Mouse (Mus musculus) liver, embryonic 12.5 days (tissue): ENCODE results near the gene Tkfc. TPM values are rescaled to one million over a fixed set of nuclear protein-coding genes. Genes with fewer than 3 reads are reported as not detected.
A peak's percentile ranks its signal among the peaks of the same experiment; 100 is the strongest.

Source experiments
- ATAC-seq: fragments of 200-750 bp; cut with Nextera tagmentation; 2 replicates; pipeline ENCODE4 v1.8.0; 2017; ENCODE audit warnings: moderate number of reproducible peaks, mild to moderate bottlenecking, moderate library complexity
- H3K27ac ChIP-seq: fragments of 300-500 bp; sonication (generic); 2 replicates; pipeline ENCODE4 v1.5.1; 2016; ENCODE audit warnings: mild to moderate bottlenecking
- H3K27me3 ChIP-seq: fragments of 300-500 bp; sonication (generic); replicated peaks from 2 replicates; pipeline ENCODE4 v1.6.1; 2016; ENCODE audit warnings: mild to moderate bottlenecking, moderate library complexity
- H3K36me3 ChIP-seq: fragments of 300-500 bp; sonication (generic); 2 replicates; pipeline ENCODE4 v1.6.1; 2016; ENCODE audit warnings: mild to moderate bottlenecking, moderate library complexity
- H3K4me1 ChIP-seq: fragments of 300-500 bp; sonication (generic); 2 replicates; pipeline ENCODE4 v1.6.1; 2016
- H3K4me2 ChIP-seq: fragments of 300-500 bp; sonication (generic); 2 replicates; pipeline ENCODE4 v1.6.1; 2016; ENCODE audit warnings: mild to moderate bottlenecking, moderate library complexity
- H3K4me3 ChIP-seq: fragments of 300-500 bp; sonication (generic); 2 replicates; pipeline ENCODE4 v1.5.1; 2016; ENCODE audit warnings: mild to moderate bottlenecking, moderate library complexity
- H3K9ac ChIP-seq: fragments of 300-500 bp; sonication (generic); 2 replicates; pipeline ENCODE4 v1.6.1; 2016; ENCODE audit warnings: mild to moderate bottlenecking, moderate library complexity
- H3K9me3 ChIP-seq: fragments of 300-500 bp; sonication (generic); replicated peaks from 2 replicates; pipeline ENCODE4 v1.6.1; 2016; ENCODE audit warnings: mild to moderate bottlenecking, moderate library complexity
- WGBS: fragments of 180-500 bp; shearing (Covaris S2); methylation state at CpG from one replicate; pipeline ENCODE4 v1.1.7; 2016; ENCODE audit not compliant: insufficient replicate concordance; 5-methylcytosine and 5-hydroxymethylcytosine counted together
- polyA plus RNA-seq: library from polyadenylated mRNA; unstranded; fragments of >200 nt; fragmentation: Nextera tagmentation; extraction: Ambion mirVana; gene quantifications from 2 replicates; pipeline ENCODE4 v1.2.1, GENCODE M21; 2016

Gene Tkfc
- polyA plus RNA-seq, 1 experiment from 2014 or later = 10.1 TPM

DNA sequence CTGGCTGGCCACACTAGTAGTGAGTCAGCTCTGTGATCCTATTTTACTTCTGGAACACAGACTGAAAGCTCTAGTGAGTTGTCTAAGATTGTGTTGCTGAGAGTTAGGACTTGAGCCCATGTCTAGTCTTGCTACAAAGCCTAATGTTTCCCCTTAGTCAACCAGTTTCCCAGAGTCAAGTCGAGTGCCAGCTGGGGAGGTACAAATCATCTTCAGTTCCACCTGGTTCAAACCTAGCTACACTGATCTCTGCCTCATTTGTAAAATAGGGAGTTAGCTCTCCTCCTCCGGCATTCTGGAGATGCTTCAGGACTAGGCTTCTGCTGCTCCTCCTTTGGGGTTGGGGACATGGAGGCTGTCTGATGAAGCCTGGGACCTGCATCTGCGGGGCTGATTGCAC lies 920 bp downstream of the Tkfc start:
- 56% methylated on average over 3 of the region's 3 CpGs for WGBS
- H3K4me2 ChIP-seq = peak overlapping the region; percentile 76

DNA sequence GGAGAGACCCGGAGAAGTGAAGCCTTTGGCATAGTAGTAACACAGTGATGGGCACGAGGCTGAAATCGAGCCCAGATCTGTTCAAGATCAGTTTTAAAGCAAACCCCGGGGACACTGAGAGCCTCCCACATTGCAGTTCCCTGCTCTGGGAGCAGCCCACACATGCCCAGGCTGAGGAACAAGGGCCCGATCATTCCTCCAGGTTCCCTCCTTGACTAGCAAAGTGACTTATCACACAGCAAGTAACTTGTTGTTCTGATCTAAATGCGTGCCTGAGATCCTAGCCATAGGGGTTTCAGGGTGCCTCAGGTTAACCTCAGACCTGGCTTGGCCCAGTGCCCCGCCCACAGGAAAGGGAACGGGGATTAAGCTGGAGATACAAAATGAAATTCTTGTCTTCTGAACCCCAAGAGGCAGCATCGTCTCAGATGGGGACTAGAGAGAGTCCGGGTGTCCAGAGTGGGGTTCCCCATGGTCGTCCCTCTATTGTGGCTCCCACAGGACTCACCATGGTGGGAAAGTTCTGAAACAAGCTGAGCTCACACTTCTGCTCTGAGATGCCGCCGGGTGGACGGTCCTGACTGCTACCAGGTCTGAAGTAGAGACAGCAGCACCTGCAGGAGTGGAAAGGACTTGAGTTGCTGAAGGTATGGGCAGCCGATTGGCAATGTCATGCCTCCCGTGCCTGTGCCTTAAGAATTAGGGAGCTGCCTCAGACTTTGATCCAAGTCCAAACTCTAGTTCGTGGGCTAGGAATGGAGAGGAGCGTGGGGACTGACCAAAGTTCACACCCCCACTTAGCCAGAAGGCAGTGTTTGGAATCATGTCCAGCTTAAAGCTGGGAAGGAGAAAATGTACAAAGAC lies 1.6 kb downstream of the Tkfc start:
- no peak for ATAC-seq

More for the DNA sequence above, 920 bp downstream of the Tkfc start:
- peak overlapping the region; percentile 85 for H3K27ac ChIP-seq
- H3K9ac ChIP-seq = peak overlapping the region; percentile 94
- H3K4me3 ChIP-seq = peak overlapping the region; percentile 82
- no peaks in the 10 kb centered on the region for H3K27me3 ChIP-seq
- peaks cover 50% of the 10 kb centered on the region for H3K4me1 ChIP-seq
- ATAC-seq = no peak
- H3K9me3 ChIP-seq = no peaks in the 10 kb centered on the region
- peaks cover 40% of the 10 kb centered on the region for H3K36me3 ChIP-seq

DNA sequence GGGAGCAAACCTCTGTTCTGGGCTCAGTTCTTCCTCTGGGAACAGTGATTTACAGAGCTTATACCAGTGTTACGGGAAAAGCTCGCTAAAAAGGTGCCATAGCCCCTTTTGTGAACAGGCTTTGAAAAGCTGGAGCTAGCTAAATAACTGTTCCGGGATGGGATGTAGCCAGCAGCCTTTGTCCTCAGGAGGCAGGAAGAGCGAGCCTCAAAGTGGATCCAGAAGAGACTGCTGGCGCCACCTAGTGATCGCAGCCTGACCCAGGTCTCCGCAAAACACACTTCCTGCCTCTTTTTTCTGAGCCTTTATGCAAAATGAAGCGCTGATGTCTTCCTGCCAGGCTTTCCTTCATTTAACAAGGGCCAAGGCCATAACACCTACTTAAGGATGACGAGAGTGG lies 2.7 kb downstream of the Tkfc start:
- peak overlapping the region; percentile 47 for H3K9ac ChIP-seq
- WGBS = 3% methylated on average over 9 of the region's 9 CpGs

More for the DNA sequence above, 1.6 kb downstream of the Tkfc start:
- WGBS = 70% methylated on average over 18 of the region's 18 CpGs
- no peaks in the 10 kb centered on the region for H3K9me3 ChIP-seq
- no peaks in the 10 kb centered on the region for H3K27me3 ChIP-seq
- peak overlapping the region; percentile 85 for H3K27ac ChIP-seq
- peak overlapping the region; percentile 94 for H3K9ac ChIP-seq
- H3K4me1 ChIP-seq = peaks cover 50% of the 10 kb centered on the region
- no peak overlapping the region for H3K4me3 ChIP-seq
- H3K4me2 ChIP-seq = peak overlapping the region; percentile 76
- H3K36me3 ChIP-seq = peaks cover 39% of the 10 kb centered on the region

DNA sequence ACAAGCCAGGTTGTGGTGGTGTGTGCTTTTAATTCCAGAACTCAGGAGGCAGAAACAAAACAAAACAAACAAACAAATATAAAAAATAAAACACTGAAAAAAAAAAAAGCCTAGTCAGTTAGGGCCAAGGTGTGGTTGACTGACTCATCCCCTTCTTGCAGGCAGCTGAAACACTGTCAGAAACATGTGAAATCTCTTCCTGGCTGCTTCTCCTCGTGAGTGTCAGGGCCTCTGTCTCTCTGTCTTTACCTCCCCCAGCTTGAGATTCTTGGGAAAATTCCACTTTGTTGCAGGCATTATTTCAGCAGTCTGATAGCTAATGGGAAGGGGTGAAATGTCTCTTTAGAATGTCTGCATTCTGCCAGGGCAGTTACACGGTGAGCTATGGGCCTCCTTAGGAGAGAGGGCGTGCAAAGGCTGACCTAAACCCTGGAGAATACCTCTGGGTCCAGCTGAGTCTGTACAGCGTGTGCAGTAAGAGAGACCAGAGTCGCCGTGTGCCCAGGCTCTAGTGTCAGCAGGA lies 3.1 kb downstream of the Tkfc start:
- Histone ChIP-seq H3K9ac (peak overlapping the region; percentile 47; the same call in 1 of the 2 replicates), H3K27me3 (no peaks in the 10 kb centered on the region), H3K4me2 (peak overlapping the region; percentile 54), H3K36me3 (peaks cover 24% of the 10 kb centered on the region), H3K4me3 (peak overlapping the region; percentile 12; the same call in 1 of the 2 replicates), H3K4me1 (peaks cover 40% of the 10 kb centered on the region), H3K9me3 (no peaks in the 10 kb centered on the region), H3K27ac (peak overlapping the region; percentile 85)
- ATAC-seq = no peak
- 32% methylated on average over 6 of the region's 6 CpGs for WGBS

More for the DNA sequence above, 2.7 kb downstream of the Tkfc start:
- peak overlapping the region; percentile 54 for H3K4me2 ChIP-seq
- peak overlapping the region; percentile 85 for H3K27ac ChIP-seq
- H3K27me3 ChIP-seq = no peaks in the 10 kb centered on the region
- peaks cover 28% of the 10 kb centered on the region for H3K36me3 ChIP-seq
- peaks cover 44% of the 10 kb centered on the region for H3K4me1 ChIP-seq
- H3K9me3 ChIP-seq = no peaks in the 10 kb centered on the region
- H3K4me3 ChIP-seq = peak overlapping the region; percentile 12; the same call in 1 of the 2 replicates
- no peak for ATAC-seq

DNA sequence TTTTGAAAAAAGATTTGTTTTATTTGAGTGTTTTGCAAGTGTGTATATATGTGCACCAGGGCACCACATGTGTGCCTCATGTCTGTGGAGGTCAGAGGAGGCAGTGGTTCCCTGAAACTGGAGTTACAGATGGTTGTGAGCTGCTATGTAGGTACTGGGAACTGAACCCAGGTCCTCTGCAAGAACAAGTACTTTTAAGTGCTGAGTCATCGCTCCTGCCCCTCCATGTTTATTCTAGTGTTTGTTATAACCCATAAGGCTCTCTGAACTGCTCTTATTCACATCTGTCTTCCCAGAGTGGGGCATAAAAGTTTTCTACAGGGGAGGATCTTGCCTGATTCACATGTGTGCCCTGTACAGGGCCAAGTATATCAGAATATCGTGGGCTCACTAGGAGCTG lies 5.8 kb downstream of the Tkfc start:
- no peak overlapping the region for H3K27ac ChIP-seq
- H3K4me3 ChIP-seq = no peak overlapping the region
- peaks cover 26% of the 10 kb centered on the region for H3K4me1 ChIP-seq
- peaks cover 42% of the 10 kb centered on the region for H3K36me3 ChIP-seq
- H3K27me3 ChIP-seq = no peaks in the 10 kb centered on the region
- H3K9me3 ChIP-seq = no peaks in the 10 kb centered on the region
- no peak overlapping the region for H3K9ac ChIP-seq
- ATAC-seq = no peak
- H3K4me2 ChIP-seq = no peak overlapping the region
- WGBS = 82% methylated on average over 2 of the region's 2 CpGs

DNA sequence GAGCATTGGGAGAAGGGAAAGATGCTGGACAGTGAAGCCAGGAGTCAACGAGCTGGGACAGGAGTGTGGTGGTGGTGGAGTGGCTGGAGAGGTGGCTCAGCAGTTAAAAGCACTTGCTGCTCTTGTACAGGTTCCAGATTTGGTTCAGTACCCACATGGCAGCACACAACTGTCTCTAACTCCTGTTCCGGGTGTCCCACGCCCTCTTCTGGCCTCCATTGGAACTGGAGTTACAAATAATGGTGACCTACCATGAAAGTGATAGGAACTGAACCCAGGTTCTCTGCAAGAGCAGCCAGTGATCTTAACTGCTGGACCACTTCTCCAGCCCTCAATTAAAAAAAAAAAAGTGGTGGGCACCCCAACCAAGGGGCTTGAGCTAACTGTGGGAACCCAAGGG lies 7.3 kb downstream of the Tkfc start:
- Histone ChIP-seq H3K27ac (no peak overlapping the region), H3K9ac (no peak overlapping the region), H3K9me3 (no peaks in the 10 kb centered on the region), H3K4me2 (no peak overlapping the region), H3K4me3 (no peak overlapping the region), H3K4me1 (peaks cover 11% of the 10 kb centered on the region), H3K36me3 (peaks cover 57% of the 10 kb centered on the region), H3K27me3 (no peaks in the 10 kb centered on the region)
- ATAC-seq = no peak
- 38% methylated on average over 3 of the region's 3 CpGs for WGBS

DNA sequence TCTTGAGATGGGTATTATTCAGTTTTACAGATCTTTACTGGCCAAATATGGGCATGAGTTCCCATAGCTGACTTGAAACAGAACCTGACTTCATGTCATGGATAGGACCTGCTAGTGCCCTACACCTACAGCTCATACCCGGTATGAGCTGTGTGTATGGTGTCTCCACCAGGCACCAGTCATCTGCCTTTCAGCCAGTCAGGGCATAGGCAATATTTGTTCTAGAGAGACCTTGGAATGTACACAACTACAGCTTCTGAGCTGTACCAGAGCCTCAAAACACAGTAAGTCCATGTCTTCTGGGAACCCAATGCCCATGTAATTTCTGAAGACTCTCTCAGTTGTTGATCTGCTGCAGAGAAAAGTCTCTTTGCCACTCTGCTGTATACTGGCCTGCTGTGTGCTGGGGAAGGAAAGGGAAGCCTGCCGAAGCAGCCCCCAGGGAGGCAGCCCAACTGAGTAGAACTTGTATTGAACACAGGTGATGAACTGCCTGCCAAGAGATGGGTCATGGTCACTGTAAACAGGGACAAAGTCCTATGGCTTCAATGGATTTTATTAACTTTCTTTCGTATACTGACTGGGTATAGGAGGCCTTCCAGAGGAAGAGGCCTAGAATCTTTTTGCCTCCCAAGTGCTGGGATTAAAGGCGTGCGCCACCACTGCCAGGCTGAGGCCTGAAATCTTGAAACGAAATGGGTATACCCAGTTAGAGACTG lies 13.6 kb downstream of the Tkfc start:
- Histone ChIP-seq H3K36me3 (peaks cover 67% of the 10 kb centered on the region), H3K4me2 (no peak overlapping the region), H3K4me1 (peaks cover 15% of the 10 kb centered on the region; the same call in 1 of the 2 replicates), H3K4me3 (no peak overlapping the region), H3K27ac (no peak overlapping the region), H3K9ac (no peak overlapping the region), H3K27me3 (no peaks in the 10 kb centered on the region), H3K9me3 (no peaks in the 10 kb centered on the region)
- WGBS = 77% methylated on average over 6 of the region's 6 CpGs
- peak; percentile 52; the same call in 1 of the 2 replicates for ATAC-seq

DNA sequence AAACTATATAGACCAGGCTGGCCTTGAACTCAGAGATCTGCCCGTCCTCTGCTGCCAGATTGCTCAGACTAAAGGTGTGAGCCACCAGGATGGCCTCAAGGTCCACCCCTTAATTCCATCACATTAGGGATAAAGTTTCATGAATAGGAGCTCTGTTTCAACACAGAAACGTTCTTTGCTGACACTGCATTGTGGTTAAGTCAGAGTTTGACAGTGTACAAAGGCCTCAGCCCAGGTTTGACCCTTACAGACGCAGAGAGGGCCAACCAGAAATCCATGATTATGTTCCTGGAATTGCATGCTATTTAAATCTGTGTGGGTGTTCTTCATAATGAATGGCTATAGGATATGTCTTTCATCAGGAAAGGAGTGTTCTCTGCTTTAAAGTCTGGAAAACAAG lies 15.2 kb downstream of the Tkfc start:
- Histone ChIP-seq H3K27me3 (no peaks in the 10 kb centered on the region), H3K4me3 (no peak overlapping the region), H3K36me3 (peaks cover 52% of the 10 kb centered on the region), H3K27ac (no peak overlapping the region), H3K9me3 (no peaks in the 10 kb centered on the region), H3K4me2 (no peak overlapping the region), H3K4me1 (peaks cover 16% of the 10 kb centered on the region; the same call in 1 of the 2 replicates), H3K9ac (no peak overlapping the region)
- no peak for ATAC-seq
- 62% methylated on average over 3 of the region's 3 CpGs for WGBS

DNA sequence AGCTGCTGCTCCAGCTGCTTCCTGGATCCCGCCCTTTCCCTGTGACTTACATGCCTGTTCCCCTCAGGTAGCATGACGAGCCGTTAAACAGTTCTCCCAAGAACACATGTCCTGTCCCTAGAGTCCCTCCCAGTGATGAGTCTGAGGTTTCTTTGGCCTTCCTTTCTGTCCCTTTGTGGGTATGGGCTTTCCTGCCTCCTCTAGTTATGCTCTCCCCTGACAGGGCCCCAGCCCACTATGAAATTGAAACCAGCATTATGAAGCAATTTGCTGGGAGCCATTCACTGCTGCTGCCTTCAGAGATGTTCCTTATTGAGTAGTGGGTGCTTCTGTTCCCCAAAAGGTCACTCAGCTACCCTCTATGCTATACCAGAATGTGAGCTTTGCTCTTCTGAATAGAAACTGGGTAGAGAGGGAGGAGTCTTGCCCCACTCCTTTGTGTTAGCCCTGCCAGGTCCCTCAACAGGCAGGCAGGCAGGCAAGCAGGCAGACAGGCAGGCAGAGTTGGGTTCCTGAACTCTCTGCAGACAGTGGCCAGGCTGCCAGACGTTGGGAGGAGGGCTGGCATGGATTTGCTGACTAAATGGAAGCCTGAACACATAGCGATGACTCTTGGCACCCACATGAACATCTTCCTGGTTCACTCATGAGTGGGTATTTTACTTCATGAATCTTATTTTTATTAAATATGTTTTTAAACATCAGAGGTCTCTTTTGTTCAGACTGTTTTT lies 16.2 kb downstream of the Tkfc start:
- no peak for ATAC-seq
- H3K27me3 ChIP-seq = no peaks in the 10 kb centered on the region
- H3K27ac ChIP-seq = peak overlapping the region; percentile 20; the same call in 1 of the 2 replicates
- H3K4me1 ChIP-seq = peaks cover 18% of the 10 kb centered on the region; the same call in 1 of the 2 replicates
- H3K4me2 ChIP-seq = no peak overlapping the region
- no peak overlapping the region for H3K4me3 ChIP-seq
- peaks cover 48% of the 10 kb centered on the region for H3K36me3 ChIP-seq
- WGBS = 50% methylated on average over 5 of the region's 5 CpGs
- H3K9ac ChIP-seq = no peak overlapping the region
- no peaks in the 10 kb centered on the region for H3K9me3 ChIP-seq

DNA sequence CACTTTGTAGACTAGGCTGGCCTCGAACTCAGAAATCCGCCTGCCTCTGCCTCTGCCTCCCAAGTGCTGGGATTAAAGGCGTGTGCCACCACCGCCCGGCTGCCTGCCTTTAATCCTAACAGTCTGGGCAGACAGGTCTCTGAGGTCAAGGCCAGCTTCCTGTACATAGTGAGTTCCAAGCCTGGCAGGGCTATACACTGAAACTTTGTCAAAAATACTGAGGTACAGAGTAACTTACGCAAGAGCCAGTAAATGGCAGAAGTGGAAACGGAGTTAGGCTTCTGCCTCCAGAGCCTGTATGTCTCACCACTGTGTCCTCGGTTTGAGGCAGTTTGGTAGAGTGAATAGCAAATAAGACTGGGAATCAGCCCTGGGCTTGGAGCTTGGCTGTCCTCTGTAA lies 18.2 kb downstream of the Tkfc start:
- ATAC-seq = no peak
- Histone ChIP-seq H3K4me2 (no peak overlapping the region), H3K27me3 (no peaks in the 10 kb centered on the region), H3K9me3 (no peaks in the 10 kb centered on the region), H3K4me3 (no peak overlapping the region), H3K9ac (no peak overlapping the region), H3K4me1 (peaks cover 21% of the 10 kb centered on the region), H3K36me3 (peaks cover 37% of the 10 kb centered on the region), H3K27ac (no peak overlapping the region)
- 83% methylated on average over 8 of the region's 8 CpGs for WGBS

DNA sequence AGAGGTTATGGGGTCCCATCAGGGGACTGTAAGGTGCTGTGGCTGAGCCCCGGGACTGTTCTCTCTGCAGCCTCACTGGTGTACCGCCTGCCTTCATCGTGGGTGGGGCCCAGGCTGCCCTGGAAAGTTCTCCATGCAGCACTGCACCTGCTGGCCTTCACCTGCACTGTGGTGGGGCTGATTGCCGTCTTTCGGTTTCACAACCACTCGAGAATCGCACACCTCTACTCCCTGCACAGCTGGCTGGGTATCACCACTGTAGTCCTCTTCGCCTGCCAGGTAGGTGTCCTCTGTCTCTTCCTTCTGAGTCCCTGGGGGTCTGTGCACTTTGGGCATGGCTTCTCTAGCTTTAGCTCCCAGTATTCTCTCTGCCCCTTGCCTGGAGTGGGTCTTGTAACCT lies 20.3 kb downstream of the Tkfc start:
- Histone ChIP-seq H3K27me3 (no peaks in the 10 kb centered on the region), H3K27ac (no peak overlapping the region), H3K4me1 (peaks cover 21% of the 10 kb centered on the region), H3K4me3 (no peak overlapping the region), H3K36me3 (peaks cover 34% of the 10 kb centered on the region), H3K4me2 (no peak overlapping the region), H3K9me3 (no peaks in the 10 kb centered on the region), H3K9ac (no peak overlapping the region)
- 0 out of 2 replicates have a peak, but pooled peaks have one; percentile 10 for ATAC-seq
- WGBS = 74% methylated on average over 8 of the region's 8 CpGs
